Mouse (Mus musculus) hindbrain, postnatal 0 days (tissue): ENCODE data around the gene Ppm1n. TPM values are rescaled to one million over a fixed set of nuclear protein-coding genes. Genes with fewer than 3 reads are reported as not detected.
A peak's percentile ranks its signal among the peaks of the same experiment; 100 is the strongest.

Source experiments
- ATAC-seq: fragments of 200-750 bp; cut with Nextera tagmentation; 2 replicates; pipeline ENCODE4 v1.8.0; 2017; ENCODE audit warnings: mild to moderate bottlenecking, moderate TSS enrichment, moderate library complexity
- DNase-seq: peaks from one replicate; pipeline ENCODE4 v3.0.0-alpha.2; 2015; ENCODE audit warnings: low spot score
- H3K27ac ChIP-seq: fragments of 300-500 bp; sonication (generic); 2 replicates; pipeline ENCODE4 v1.5.1; 2014; ENCODE audit warnings: mild to moderate bottlenecking
- H3K27me3 ChIP-seq: fragments of 300-500 bp; sonication (generic); 2 replicates; pipeline ENCODE4 v1.6.1; 2014; ENCODE audit warnings: low read length, mixed read lengths; ENCODE audit not compliant: insufficient read depth
- H3K36me3 ChIP-seq: fragments of 300-500 bp; sonication (generic); 2 replicates; pipeline ENCODE4 v1.6.1; 2014; ENCODE audit warnings: low read length, mixed read lengths; ENCODE audit not compliant: insufficient read depth
- H3K4me1 ChIP-seq: fragments of 300-500 bp; sonication (generic); 2 replicates; pipeline ENCODE4 v1.6.1; 2014; ENCODE audit warnings: antibody characterized with exemption, low read length, mixed read lengths; ENCODE audit not compliant: insufficient read depth
- H3K4me2 ChIP-seq: fragments of 300-500 bp; sonication (generic); 2 replicates; pipeline ENCODE4 v1.6.1; 2014; ENCODE audit warnings: low read depth, mild to moderate bottlenecking, low read length, moderate library complexity, mixed read lengths
- H3K4me3 ChIP-seq: fragments of 300-500 bp; sonication (generic); 2 replicates; pipeline ENCODE4 v1.5.1; 2014; ENCODE audit warnings: low read length
- H3K9ac ChIP-seq: fragments of 300-500 bp; sonication (generic); replicated peaks from 2 replicates; pipeline ENCODE4 v1.6.1; 2014; ENCODE audit warnings: mild to moderate bottlenecking, low read length, moderate library complexity, mixed read lengths
- H3K9me3 ChIP-seq: fragments of 300-500 bp; sonication (generic); 2 replicates; pipeline ENCODE4 v1.6.1; 2016; ENCODE audit warnings: low read length, mixed read lengths
- CTCF ChIP-seq: IDR thresholded peaks from 2 replicates; pipeline ENCODE4 v1.5.1; 2016; ENCODE audit warnings: antibody characterized with exemption, control low read depth, low read depth
- whole genome bisulfite sequencing: fragments of 180-500 bp; shearing (Covaris S2); extraction: QIAGEN DNeasy Blood & Tissue Kit; methylation state at CpG from one replicate; pipeline ENCODE4 v1.1.7; 2014; 5-methylcytosine and 5-hydroxymethylcytosine counted together
- polyA plus RNA-seq: library from polyadenylated mRNA; unstranded; fragments of >200 nt; fragmentation: Nextera tagmentation; extraction: Ambion mirVana; gene quantifications from 2 replicates; pipeline ENCODE4 v1.2.1, GENCODE M21; 2015
- total RNA-seq: library from RNA; depleted of rRNA; stranded (reverse); fragments of >200 nt; gene quantifications from 2 replicates; pipeline ENCODE4 v1.2.3, GENCODE M21; 2014; rRNA removed

Ppm1n gene
- total RNA-seq (2.1 and 2.9 TPM in 2 replicates), polyA plus RNA-seq (2.0 and 2.5 TPM in 2 replicates)

GRCm38 (mm10) chr7:19279581-19280114, at the start of gene Ppm1n:
Gene Ppm1n (minus strand): TSS chr7:19280064.
- Histone ChIP-seq H3K9me3 (no peaks in the 10 kb centered on the region), H3K27me3 (peaks cover 37% of the 10 kb centered on the region), H3K4me3 (peak within 1 kb of the TSS; percentile 35), H3K36me3 (no peaks in the 10 kb centered on the region), H3K9ac (0 out of 2 replicates have a peak within 1 kb of the TSS, but pooled peaks have one; percentile 24), H3K4me2 (peak within 1 kb of the TSS; percentile 51), H3K27ac (no peak within 1 kb of the TSS), H3K4me1 (no peaks in the 10 kb centered on the region)
- ATAC-seq (no peak), DNase-seq (no peak)
- no peak for TF ChIP-seq CTCF
- WGBS, result under 1% methylated on average over 46 of the region's 46 CpGs

- peaks cover 13% of the 10 kb centered on the region; the same call in 1 of the 2 replicates for H3K4me1 ChIP-seq
- H3K36me3 ChIP-seq, result no peaks in the 10 kb centered on the region
- no peak for ATAC-seq
- H3K27me3 ChIP-seq, result no peaks in the 10 kb centered on the region
- DNase-seq, result no peak
- no peak overlapping the region for H3K4me3 ChIP-seq
- H3K4me2 ChIP-seq, result no peak overlapping the region
- no peak overlapping the region for H3K9ac ChIP-seq
- peak; percentile 35; the same call in 1 of the 2 replicates for TF ChIP-seq CTCF
- no peak overlapping the region for H3K27ac ChIP-seq
- H3K9me3 ChIP-seq, result no peaks in the 10 kb centered on the region
Observed at GRCm38 (mm10) chr7:19328425-19328824, 48.6 kb upstream of the Ppm1n start.

GRCm38 (mm10) chr7:19327782-19328181, 47.9 kb upstream of the Ppm1n start:
- no peak for TF ChIP-seq CTCF
- Histone ChIP-seq H3K27ac (no peak overlapping the region), H3K9ac (no peak overlapping the region), H3K4me2 (peak overlapping the region; percentile 70; the same call in 1 of the 2 replicates), H3K27me3 (no peaks in the 10 kb centered on the region), H3K36me3 (no peaks in the 10 kb centered on the region), H3K4me3 (no peak overlapping the region), H3K4me1 (peaks cover 13% of the 10 kb centered on the region; the same call in 1 of the 2 replicates), H3K9me3 (no peaks in the 10 kb centered on the region)
- 78% methylated on average over 5 of the region's 5 CpGs for WGBS
- ATAC-seq, result no peak
- DNase-seq, result no peak

- Histone ChIP-seq H3K4me1 (peaks cover 13% of the 10 kb centered on the region; the same call in 1 of the 2 replicates), H3K36me3 (no peaks in the 10 kb centered on the region), H3K4me2 (peak overlapping the region; percentile 70), H3K9ac (peak overlapping the region; percentile 31), H3K27ac (peak overlapping the region; percentile 75; the same call in 1 of the 2 replicates), H3K27me3 (no peaks in the 10 kb centered on the region), H3K9me3 (no peaks in the 10 kb centered on the region), H3K4me3 (peak overlapping the region; percentile 38)
- ATAC-seq (peak; percentile 52; the same call in 1 of the 2 replicates), DNase-seq (peak; percentile 84)
- no peak for TF ChIP-seq CTCF
- WGBS, result under 1% methylated on average over 22 of the region's 22 CpGs
Observed at GRCm38 (mm10) chr7:19327128-19327527, 47.3 kb upstream of the Ppm1n start.

GRCm38 (mm10) chr7:19326359-19326758, 46.5 kb upstream of the Ppm1n start:
- Histone ChIP-seq H3K36me3 (no peaks in the 10 kb centered on the region), H3K4me3 (peak overlapping the region; percentile 38), H3K9me3 (no peaks in the 10 kb centered on the region), H3K4me2 (peak overlapping the region; percentile 70), H3K27me3 (no peaks in the 10 kb centered on the region), H3K4me1 (peaks cover 13% of the 10 kb centered on the region; the same call in 1 of the 2 replicates), H3K9ac (peak overlapping the region; percentile 31), H3K27ac (peak overlapping the region; percentile 75)
- peak; percentile 44 for ATAC-seq
- peak; percentile 80 for DNase-seq
- TF ChIP-seq CTCF, result no peak
- WGBS, result under 1% methylated on average over 20 of the region's 20 CpGs

GRCm38 (mm10) chr7:19325262-19326199, 45.7 kb upstream of the Ppm1n start:
- Histone ChIP-seq H3K36me3 (no peaks in the 10 kb centered on the region), H3K27ac (0 out of 2 replicates have a peak overlapping the region, but pooled peaks have one; percentile 75), H3K4me1 (peaks cover 13% of the 10 kb centered on the region; the same call in 1 of the 2 replicates), H3K9me3 (no peaks in the 10 kb centered on the region), H3K4me2 (no peak overlapping the region), H3K9ac (no peak overlapping the region), H3K4me3 (no peak overlapping the region), H3K27me3 (no peaks in the 10 kb centered on the region)
- 74% methylated on average over 21 of the region's 21 CpGs for WGBS
- no peak for TF ChIP-seq CTCF
- DNase-seq (no peak), ATAC-seq (no peak)
